Mouse (Mus musculus) heart, adult 2 months (tissue): ENCODE measurements at regions not wholly inside any gene's neighbourhood (a gene's known extent, or its start where the extent isn't known, plus 50 kb on each side); places are given as distances from the start of the nearest gene placed in this dataset.

Experiments
- CTCF ChIP-seq: fragments of 200-600 bp; IDR thresholded peaks from 2 replicates; pipeline ENCODE4 v1.8.1; 2022; ENCODE audit warnings: antibody characterized with exemption, mild to moderate bottlenecking, moderate library complexity
- POLR2A ChIP-seq: fragments of 200-500 bp; IDR thresholded peaks from 2 replicates; pipeline ENCODE4 v1.6.1; 2011; ENCODE audit warnings: mild to moderate bottlenecking, low read depth, low read length, control low read depth; ENCODE audit not compliant: insufficient read depth

DNA sequence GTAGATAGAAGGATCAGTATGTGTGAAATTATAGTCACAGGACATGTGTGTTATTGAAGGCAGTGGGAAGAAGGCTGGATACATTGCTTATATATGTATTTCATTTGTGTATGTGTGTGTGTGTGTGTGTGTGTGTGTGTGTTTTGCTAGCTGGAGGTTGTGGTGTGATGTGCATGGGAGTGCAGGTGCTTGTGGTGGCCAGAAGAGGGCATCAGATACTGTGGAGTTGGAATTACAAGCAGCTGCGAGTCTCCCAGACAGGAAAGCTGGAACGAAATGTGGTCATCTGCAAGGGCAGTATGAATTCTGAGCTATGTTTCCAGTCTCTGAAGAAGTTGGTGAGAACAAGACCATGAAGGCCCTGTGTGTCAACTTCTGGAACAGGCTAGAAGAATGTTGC, 145.1 kb downstream of the Tmem38b start:
- TF ChIP-seq CTCF (no peak), POLR2A (no peak)
